Mouse (Mus musculus) macrophage (primary cell): ENCODE data around the gene Gm10277. TPM values are rescaled to one million over a fixed set of nuclear protein-coding genes. Genes with fewer than 3 reads are reported as not detected.
A peak's percentile ranks its signal among the peaks of the same experiment; 100 is the strongest.
"Not testable (repeated sequence)": the region's sequence is repeated elsewhere in the genome, so short reads cannot be mapped to it uniquely, and the experiment has no call there.

ENCODE experiments used
- H3K27ac ChIP-seq: fragments of 350-480 bp; formaldehyde crosslinking; 2 replicates; pipeline ENCODE4 v1.9.0; 2021
- H3K36me3 ChIP-seq: fragments of 350-480 bp; formaldehyde crosslinking; 2 replicates; pipeline ENCODE4 v1.9.0; 2021; ENCODE audit errors: inconsistent target
- H3K4me3 ChIP-seq: fragments of 350-480 bp; formaldehyde crosslinking; 2 replicates; pipeline ENCODE4 v1.9.0; 2021; ENCODE audit errors: inconsistent target
- H3K79me2 ChIP-seq: fragments of 350-480 bp; formaldehyde crosslinking; 2 replicates; pipeline ENCODE4 v1.9.0; 2021; ENCODE audit errors: inconsistent target
- WGBS: methylation state at CpG from one replicate; pipeline ENCODE4 v1.1.7; 2026; ENCODE audit warnings: inconsistent platforms; ENCODE audit not compliant: missing documents; 5-methylcytosine and 5-hydroxymethylcytosine counted together
- polyA plus RNA-seq: library from polyadenylated mRNA; stranded (reverse); fragments of 250-400 nt; gene quantifications from 3 replicates; pipeline ENCODE4 v1.2.4, GENCODE M21; 2018; ENCODE audit warnings: inconsistent platforms

Gm10277 gene
- polyA plus RNA-seq, 1 experiment from 2014 or later: not detected

- no peaks in the 10 kb centered on the region for H3K36me3 ChIP-seq
- H3K27ac ChIP-seq: no peak overlapping the region
- H3K79me2 ChIP-seq: no peaks in the 10 kb centered on the region
- no peak overlapping the region for H3K4me3 ChIP-seq
- 62% methylated on average over 8 of the region's 8 CpGs for WGBS
Measured at GRCm38 (mm10) chr11:77771879-77772713, 15.5 kb downstream of the Gm10277 start.

- H3K27ac ChIP-seq: no peak overlapping the region
- no peaks in the 10 kb centered on the region for H3K36me3 ChIP-seq
- WGBS: 91% methylated on average over 8 of the region's 8 CpGs
- no peak overlapping the region for H3K4me3 ChIP-seq
- no peaks in the 10 kb centered on the region for H3K79me2 ChIP-seq
Measured at GRCm38 (mm10) chr11:77770346-77770745, 17.2 kb downstream of the Gm10277 start.

- WGBS: 97% methylated on average over 4 of the region's 4 CpGs
- Histone ChIP-seq H3K4me3 (no peak overlapping the region), H3K79me2 (no peaks in the 10 kb centered on the region), H3K27ac (no peak overlapping the region), H3K36me3 (no peaks in the 10 kb centered on the region)
Measured at GRCm38 (mm10) chr11:77769496-77769895, 18.1 kb downstream of the Gm10277 start.

GRCm38 (mm10) chr11:77766351-77767001 is 21.1 kb downstream of the Gm10277 start:
- H3K4me3 ChIP-seq: no peak overlapping the region
- 26% methylated on average over 34 of the region's 35 CpGs for WGBS
- H3K36me3 ChIP-seq: no peaks in the 10 kb centered on the region
- no peak overlapping the region for H3K27ac ChIP-seq
- no peaks in the 10 kb centered on the region for H3K79me2 ChIP-seq

GRCm38 (mm10) chr11:77765459-77765777 is 22.1 kb downstream of the Gm10277 start:
- Histone ChIP-seq H3K27ac (no peak overlapping the region), H3K79me2 (no peaks in the 10 kb centered on the region), H3K4me3 (no peak overlapping the region), H3K36me3 (no peaks in the 10 kb centered on the region)
- 83% methylated on average over 4 of the region's 4 CpGs for WGBS

GRCm38 (mm10) chr11:77764694-77765458 is 22.7 kb downstream of the Gm10277 start:
- H3K36me3 ChIP-seq: no peaks in the 10 kb centered on the region
- no peaks in the 10 kb centered on the region for H3K79me2 ChIP-seq
- no peak overlapping the region for H3K4me3 ChIP-seq
- 66% methylated on average over 9 of the region's 9 CpGs for WGBS
- H3K27ac ChIP-seq: no peak overlapping the region

GRCm38 (mm10) chr11:77763673-77764340 is 23.7 kb downstream of the Gm10277 start:
- Histone ChIP-seq H3K4me3 (peak overlapping the region; percentile 32), H3K79me2 (no peaks in the 10 kb centered on the region), H3K36me3 (no peaks in the 10 kb centered on the region), H3K27ac (no peak overlapping the region)
- 20% methylated on average over 26 of the region's 26 CpGs for WGBS

GRCm38 (mm10) chr11:77762783-77763672 is 24.5 kb downstream of the Gm10277 start, which contains the start of gene Myo18a:
Gene Myo18a, plus strand, starts transcription at chr11:77763246.
- H3K79me2 ChIP-seq: no peaks in the 10 kb centered on the region
- H3K27ac ChIP-seq: no peak within 1 kb of the TSS
- peak within 1 kb of the TSS; percentile 32 for H3K4me3 ChIP-seq
- no peaks in the 10 kb centered on the region for H3K36me3 ChIP-seq
- WGBS: 2% methylated on average over 60 of the region's 79 CpGs

GRCm38 (mm10) chr11:77760031-77760430 is 27.5 kb downstream of the Gm10277 start:
- Histone ChIP-seq H3K27ac (no peak overlapping the region), H3K36me3 (no peaks in the 10 kb centered on the region), H3K79me2 (no peaks in the 10 kb centered on the region), H3K4me3 (no peak overlapping the region)
- 35% methylated on average over 4 of the region's 4 CpGs for WGBS

GRCm38 (mm10) chr11:77753469-77753868 is 34.1 kb downstream of the Gm10277 start:
- Histone ChIP-seq H3K4me3 (no peak overlapping the region), H3K79me2 (no peaks in the 10 kb centered on the region), H3K36me3 (no peaks in the 10 kb centered on the region), H3K27ac (no peak overlapping the region)
- WGBS: 95% methylated on average over 3 of the region's 3 CpGs

- H3K79me2 ChIP-seq: no peaks in the 10 kb centered on the region
- H3K27ac ChIP-seq: no peak overlapping the region
- H3K4me3 ChIP-seq: no peak overlapping the region
- H3K36me3 ChIP-seq: no peaks in the 10 kb centered on the region
- WGBS: 92% methylated on average over 5 of the region's 5 CpGs
Measured at GRCm38 (mm10) chr11:77752525-77752924, 35.0 kb downstream of the Gm10277 start.

- Histone ChIP-seq H3K27ac (no peak overlapping the region), H3K4me3 (no peak overlapping the region), H3K79me2 (no peaks in the 10 kb centered on the region), H3K36me3 (no peaks in the 10 kb centered on the region)
- WGBS: 88% methylated on average over 4 of the region's 5 CpGs
Measured at GRCm38 (mm10) chr11:77748996-77749395, 38.6 kb downstream of the Gm10277 start.

- 97% methylated on average over 9 of the region's 15 CpGs for WGBS
- not testable (repeated sequence) for H3K79me2 ChIP-seq, H3K4me3 ChIP-seq, H3K27ac ChIP-seq, H3K36me3 ChIP-seq
Measured at GRCm38 (mm10) chr11:77747103-77747502, 40.4 kb downstream of the Gm10277 start.

- 97% methylated on average over 3 of the region's 4 CpGs for WGBS
- no peaks in the 10 kb centered on the region for H3K79me2 ChIP-seq
- no peak overlapping the region for H3K27ac ChIP-seq
Measured at GRCm38 (mm10) chr11:77746652-77747051, 40.9 kb downstream of the Gm10277 start.

More at GRCm38 (mm10) chr11:77746652-77747051, 40.9 kb downstream of the Gm10277 start:
- Histone ChIP-seq H3K4me3 (no peak overlapping the region), H3K36me3 (no peaks in the 10 kb centered on the region)
